Mouse (Mus musculus): ENCODE data around the gene P2ry4. TPM values are rescaled to one million over a fixed set of nuclear protein-coding genes. Genes with fewer than 3 reads are reported as not detected.
A peak's percentile ranks its signal among the peaks of the same experiment; 100 is the strongest.

P2ry4 gene
- not detected for total RNA-seq (2022)

DNA sequence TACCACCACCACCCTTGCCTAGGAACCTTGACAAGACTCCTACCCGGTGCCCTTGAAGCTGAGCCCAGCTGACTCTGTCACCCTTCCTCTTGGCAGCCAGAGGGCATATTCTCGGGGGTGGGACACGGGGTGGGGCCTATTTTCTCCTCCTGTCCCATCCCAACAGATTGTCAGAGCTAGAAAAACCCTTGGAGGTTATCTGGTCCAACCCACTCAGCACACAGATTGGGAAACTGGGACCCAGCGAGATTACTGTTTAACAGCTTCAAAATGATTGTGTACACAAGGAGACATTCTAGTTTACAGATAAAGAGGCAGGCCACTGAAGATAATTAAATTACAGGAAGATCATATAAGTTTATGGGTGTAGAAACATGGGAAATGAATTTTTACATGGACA, at the start of gene P2ry4:
Gene P2ry4, minus strand, starts transcription at position 79 of the 400 bp plus-strand sequence.
- DNase-seq (ENCODE audit: low spot score): no peak

DNA sequence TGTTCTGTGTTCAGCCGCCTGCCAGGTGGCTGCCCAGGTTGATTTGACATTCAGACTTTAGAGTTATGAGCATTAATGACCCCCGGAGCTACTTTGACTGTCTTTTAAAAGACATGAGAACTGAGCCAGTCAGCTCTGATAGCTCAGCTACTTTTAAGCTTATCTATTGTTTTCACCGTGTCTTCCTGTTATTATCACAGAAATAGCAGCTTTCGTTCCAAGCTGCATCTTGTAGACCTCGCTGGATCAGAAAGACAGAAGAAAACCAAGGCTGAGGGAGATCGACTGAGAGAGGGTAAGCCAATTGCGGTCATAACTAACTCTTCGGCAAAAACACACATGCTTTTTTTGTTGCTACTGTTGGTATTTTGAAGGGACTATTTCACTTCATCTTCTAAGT, 43.8 kb upstream of the P2ry4 start:
- DNase-seq (ENCODE audit: low spot score): no peak

DNA sequence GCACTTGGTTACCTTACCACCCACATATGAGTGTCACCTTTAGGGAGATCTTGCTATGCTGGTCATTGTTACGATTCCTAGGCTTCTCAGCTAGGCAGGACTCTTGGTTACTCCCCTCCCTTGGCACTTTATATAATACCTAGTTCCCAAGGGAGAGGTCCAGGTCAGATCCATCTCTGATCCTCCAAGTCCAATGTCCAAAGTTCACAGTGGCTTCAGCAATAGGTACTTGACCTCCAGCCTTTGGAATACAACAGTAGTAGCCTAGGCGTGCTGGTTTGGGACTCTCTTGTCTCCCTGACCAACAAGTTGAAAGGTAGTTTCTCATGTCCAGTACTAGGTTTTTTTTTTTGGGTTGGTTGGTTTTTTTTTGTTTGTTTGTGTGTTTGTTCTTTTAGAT, 34.4 kb upstream of the P2ry4 start:
- no peak for DNase-seq (ENCODE audit: low spot score)

DNA sequence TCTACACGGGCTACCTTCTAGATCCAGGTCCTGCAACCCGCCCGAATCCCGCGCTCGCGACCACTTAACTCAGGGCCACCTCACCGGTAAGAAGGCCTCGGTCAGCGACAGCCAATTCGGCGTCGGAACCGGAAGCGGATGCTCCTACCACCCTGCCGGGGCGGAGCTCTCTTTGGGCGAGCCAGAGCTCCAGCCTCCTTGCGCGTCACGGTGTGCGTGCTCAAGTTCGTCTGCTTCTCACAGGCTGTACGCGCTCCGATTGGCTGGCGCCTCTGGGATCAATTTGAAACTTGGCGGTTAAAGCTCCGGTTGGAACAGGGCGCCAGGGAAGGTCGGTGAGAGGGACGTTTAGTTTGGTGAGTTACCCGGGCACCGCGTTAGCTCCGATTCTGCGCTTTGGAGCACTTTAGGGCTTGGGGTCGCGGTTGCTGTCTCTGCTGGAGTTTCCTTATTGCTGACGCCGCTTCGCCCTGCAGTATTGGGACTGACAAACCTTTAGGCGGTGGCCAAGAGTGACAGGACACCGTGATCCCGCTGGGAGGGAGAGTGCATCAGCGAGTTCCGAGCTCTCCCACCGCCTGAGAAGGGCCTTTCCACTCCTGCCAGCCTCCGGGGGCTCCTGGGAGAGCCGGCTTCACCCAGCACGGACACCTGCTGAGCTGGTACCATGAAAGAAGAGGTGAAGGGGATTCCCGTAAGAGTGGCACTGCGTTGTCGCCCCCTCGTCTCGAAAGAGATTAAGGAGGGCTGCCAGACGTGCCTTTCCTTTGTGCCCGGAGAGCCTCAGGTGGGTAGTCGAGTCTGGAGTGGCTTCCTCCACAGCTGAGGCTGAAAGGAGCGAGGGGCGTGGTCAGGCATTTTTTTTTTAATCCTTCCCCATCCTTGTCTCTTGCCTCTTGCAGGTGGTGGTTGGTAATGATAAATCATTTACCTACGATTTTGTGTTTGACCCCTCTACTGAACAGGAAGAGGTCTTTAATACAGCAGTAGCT, 31.4 kb upstream of the P2ry4 start, which contains the start of gene Pdzd11:
Gene Pdzd11, minus strand, starts transcription at position 767 of the 992 bp plus-strand sequence.
- peak; percentile 89 for DNase-seq (ENCODE audit: low spot score)

DNA sequence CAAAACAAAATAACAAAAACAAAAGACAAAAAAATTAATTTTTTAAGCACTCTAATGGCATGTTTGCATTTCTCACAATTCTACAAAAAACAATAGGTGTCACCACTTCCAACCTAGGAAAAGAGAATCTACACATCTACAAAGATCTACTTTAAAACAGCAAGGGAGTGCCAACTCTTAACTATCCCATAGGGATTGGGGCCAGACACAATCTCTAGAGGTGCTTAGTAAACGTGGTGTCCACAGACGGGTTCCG, 30.8 kb upstream of the P2ry4 start, which contains the start of gene Kif4:
Gene Kif4, plus strand, starts transcription at position 192 of the 256 bp plus-strand sequence.
- no peak for DNase-seq (ENCODE audit: low spot score)

DNA sequence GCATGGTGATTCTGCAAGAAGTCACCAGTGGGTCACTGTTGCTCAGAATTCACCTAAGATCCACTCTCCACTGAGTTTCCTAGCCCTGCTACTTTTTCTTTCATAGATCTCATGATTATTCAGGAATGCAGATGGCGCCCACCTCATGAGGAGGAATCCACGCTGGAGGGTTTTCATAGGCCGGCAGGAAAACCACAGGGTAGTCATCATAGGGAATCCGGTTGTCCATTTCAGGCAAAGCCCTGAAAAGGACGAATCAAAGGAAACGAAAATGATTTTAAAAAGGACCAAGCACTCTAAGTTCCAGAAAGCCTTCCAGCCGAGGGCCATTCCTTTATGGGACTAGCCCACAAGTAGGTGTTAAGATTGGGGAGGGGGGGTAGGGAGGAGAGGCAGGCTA, 30.5 kb upstream of the P2ry4 start:
- no peak for DNase-seq (ENCODE audit: low spot score)

DNA sequence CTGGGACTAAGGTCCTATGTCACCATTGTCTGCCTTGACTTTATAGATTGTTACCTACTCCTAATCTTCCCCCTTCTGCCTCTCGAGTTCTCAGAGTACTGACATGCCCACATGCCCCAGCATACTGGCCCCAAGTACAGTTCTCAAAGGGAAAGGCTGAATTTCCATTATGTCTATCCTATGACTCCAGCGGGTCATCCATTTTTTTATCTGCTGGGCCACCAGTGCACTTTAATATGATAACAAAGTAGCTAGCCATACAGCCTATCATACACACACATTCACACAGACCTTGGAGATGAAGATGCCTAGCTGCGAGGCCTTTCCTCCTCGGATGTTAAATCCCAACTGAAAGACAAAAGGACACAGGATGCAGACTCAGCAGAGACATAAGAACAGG, 29.6 kb upstream of the P2ry4 start:
- no peak for DNase-seq (ENCODE audit: low spot score)

DNA sequence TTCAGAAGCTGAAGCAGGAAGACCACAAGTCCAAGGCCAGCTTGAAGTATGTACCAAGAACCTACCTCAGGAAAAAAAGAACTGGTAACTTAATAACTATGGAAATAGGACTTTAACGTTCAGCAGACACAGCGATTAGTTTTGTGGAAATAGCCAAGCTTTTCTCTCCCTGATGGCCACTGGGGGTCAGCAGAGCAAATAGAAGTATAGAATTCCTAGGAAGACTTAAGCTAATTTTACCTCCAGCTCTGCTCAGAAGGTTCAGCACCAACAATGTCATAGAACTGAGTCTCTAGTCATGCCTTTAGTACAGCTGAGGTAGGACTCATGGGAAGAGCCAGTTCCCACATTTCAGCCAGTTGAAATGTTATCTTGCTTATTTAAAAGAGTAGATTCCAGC, 26.7 kb upstream of the P2ry4 start:
- DNase-seq (ENCODE audit: low spot score): no peak

DNA sequence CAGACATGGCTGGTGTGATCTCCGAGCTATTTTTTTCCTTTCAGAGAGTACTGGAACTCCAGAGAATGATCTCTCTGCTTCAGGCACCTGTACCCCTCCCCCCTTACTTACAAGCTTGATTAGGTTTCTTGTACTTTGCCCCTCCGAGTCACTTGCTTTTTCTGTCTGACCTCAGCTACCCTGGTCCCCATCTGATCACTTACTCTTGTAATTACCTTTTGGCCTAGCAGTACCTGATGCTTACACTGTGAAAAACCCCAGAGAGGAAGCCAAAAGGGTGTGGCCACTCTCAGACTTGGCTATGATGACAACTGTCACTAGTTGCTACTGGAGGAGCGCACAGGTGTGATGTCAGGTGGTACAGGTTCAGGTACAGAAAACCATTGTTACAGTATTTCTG, 23.8 kb upstream of the P2ry4 start:
- DNase-seq (ENCODE audit: low spot score): no peak

DNA sequence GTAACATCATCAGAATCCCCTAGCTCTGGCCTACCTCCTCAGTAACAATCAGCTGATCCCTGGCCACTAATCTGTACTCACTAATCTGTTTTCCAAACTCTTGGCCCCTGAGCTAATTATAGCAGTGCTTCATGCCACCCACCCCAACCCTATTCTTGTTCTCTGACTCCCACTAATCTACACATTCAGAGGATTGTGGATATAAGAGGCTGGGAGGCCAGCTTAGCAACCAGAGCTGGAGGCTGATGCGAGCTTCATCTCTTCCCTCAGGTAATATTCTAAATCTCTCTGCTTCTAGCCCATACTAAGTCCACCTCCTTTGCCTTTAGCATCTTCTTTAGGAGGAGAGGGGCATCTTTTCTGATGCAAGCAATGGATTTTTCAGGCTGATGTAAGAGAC, 10.6 kb upstream of the P2ry4 start, which contains the start of gene Arr3:
Gene Arr3, plus strand, starts transcription at position 184 of the 400 bp plus-strand sequence.
- no peak for DNase-seq (ENCODE audit: low spot score)

DNA sequence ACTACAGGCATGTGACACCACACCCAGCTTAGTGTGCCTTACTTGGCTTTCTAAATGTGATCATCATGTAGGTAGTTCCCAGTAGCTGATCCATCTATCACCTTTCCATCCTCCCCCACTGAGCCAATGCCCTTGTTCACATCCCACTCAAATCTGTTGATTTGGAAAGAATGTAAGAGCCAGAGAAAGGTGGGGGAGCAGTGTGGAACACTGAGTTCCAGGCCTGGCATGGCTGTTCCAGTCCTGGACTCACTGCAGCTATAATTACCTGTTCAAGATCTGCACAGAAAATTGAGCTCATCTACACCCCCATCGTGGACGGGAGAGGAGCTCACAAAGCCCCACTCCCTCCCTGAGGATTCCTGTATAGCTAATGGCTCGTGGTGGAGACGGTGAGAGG, 5.1 kb upstream of the P2ry4 start:
- no peak for DNase-seq (ENCODE audit: low spot score)

DNA sequence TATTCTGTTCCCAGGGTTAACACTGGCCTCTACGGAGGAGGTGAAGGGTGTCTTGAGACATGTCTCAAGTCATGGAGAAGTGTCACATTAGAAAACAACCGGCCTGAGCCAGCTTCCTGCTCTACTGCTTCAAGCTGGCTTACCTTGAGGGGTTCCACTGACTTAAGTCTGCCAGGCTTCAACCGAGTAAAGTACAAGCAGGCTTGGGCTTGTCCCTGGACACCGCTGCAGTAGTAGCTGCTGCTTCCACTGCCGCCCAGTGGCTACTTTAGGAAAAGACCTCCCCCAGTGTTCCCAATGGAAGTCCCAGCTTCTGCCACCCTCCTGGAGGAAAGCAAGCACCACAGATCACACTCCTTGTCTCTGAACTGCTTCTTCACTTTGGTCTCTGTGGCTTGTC, 2.8 kb upstream of the P2ry4 start:
- no peak for DNase-seq (ENCODE audit: low spot score)

DNA sequence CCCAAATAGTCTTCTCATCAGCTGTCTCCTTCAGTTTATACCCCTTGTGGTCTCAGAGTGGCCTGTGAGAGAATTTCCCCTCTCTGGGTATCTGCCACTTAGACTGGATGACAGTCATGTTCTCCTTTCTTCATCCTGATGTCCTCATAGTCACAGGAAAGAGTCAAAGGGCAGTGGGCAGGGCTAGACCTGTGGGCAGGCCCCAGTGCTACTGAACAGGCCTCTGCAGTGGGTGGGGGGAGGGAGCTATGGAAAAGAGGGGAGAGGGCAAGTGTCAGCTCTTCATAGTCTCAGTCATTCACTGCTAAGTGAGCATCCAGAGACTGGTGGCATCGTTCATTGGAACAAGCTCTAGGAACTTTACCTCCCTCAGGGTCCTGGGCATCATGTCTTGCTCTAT, 22.7 kb downstream of the P2ry4 start, which contains the start of gene Awat1:
Gene Awat1, plus strand, starts transcription at position 301 of the 400 bp plus-strand sequence.
- DNase-seq (ENCODE audit: low spot score): no peak

DNA sequence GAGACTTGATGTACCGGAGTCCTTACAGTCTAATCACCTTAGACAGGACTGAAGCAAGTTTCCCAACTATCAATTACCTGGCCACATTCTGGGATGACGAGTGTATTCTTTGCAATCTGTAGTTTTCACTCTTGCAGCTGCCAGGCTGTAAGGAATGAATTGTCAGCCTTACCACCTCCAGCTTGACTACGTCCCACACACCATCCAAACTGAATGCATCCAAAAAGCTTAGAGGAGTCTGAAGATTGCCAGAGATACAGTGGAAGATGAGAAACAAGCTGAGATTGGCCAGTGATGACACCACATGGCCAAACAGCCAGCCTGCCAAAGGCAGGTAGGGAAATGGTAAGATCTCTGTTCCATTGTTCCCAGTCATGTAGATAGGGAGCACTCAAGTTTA, 29.0 kb downstream of the P2ry4 start:
- DNase-seq (ENCODE audit: low spot score): no peak

DNA sequence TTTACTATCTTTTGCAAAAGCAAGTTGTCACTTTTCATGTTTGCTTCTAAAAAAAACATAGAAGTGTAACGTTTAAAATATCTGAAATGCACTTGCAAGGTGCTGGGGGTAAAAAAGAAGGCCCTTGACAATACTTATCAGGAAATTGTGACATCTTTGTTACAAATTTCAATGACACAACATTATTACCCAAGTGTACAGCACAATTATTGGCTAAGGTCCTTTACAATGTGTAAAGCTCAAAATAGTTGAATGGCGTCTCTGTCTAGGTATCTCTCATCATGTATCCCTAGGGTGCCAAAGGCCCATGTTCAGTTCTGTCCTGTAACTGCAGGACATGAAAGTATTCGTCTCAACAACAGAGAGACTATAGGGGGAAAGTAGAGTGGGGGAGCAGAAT, 38.6 kb downstream of the P2ry4 start:
- DNase-seq (ENCODE audit: low spot score): no peak

Other genes starting within 250 kb of the P2ry4 start
- not detected for gene Otud6a, start 165.9 kb downstream of the P2ry4 start, total RNA-seq (2022)
- under 1 TPM in 1 of 4 experiments, not detected in 3; 0.33 TPM for gene Awat2, start 152.2 kb downstream of the P2ry4 start, total RNA-seq (2022)
- 10 to 100 TPM; 38.5 to 44.6 (median 42.8) TPM for gene Igbp1, start 100.6 kb downstream of the P2ry4 start, total RNA-seq (2022)
- gene Dgat2l6, start 70.0 kb downstream of the P2ry4 start, total RNA-seq (2022): not detected
- not detected for gene Awat1, start 22.6 kb downstream of the P2ry4 start, total RNA-seq (2022)
- not detected for gene Arr3, start 10.6 kb upstream of the P2ry4 start, total RNA-seq (2022)
- under 1 TPM; 0.08 to 0.52 (median 0.38) TPM for gene Kif4, start 30.9 kb upstream of the P2ry4 start, total RNA-seq (2022)
- 10 to 100 TPM; 21.5 to 26.8 (median 25.9) TPM for gene Pdzd11, start 31.7 kb upstream of the P2ry4 start, total RNA-seq (2022)
- gene Gdpd2, start 135.0 kb upstream of the P2ry4 start, total RNA-seq (2022): not detected
- gene Dlg3, start 172.9 kb upstream of the P2ry4 start, total RNA-seq (2022): 1 to 10 TPM; 2.0 to 4.3 (median 2.8) TPM

All from heart, adult 8-10 months (tissue).